Mouse (Mus musculus): ENCODE measurements at regions not wholly inside any gene's neighbourhood (a gene's known extent, or its start where the extent isn't known, plus 50 kb on each side); places are given as distances from the start of the nearest gene placed in this dataset.
"Not testable (repeated sequence)": the region's sequence is repeated elsewhere in the genome, so short reads cannot be mapped to it uniquely, and the experiment has no call there.

DNA sequence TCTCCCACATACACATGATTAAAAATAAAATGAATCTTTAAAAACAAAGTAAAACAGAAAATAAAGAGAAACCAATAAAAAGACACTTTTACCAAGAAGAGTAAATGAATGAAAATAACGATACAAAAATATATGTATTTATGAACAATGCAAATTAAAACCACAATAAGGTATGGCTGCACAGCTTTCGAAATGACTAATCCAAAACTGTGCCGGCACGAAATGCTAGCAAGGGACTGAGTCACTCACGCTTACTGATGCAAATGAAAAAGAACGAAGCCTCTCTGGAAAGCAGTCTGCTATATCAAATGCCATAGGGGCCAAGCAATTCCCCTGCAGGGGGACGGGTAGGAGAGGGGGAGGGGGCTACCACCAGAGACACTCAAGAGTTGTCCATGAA is 704.0 kb downstream of the 4930447A16Rik start:
- in situ Hi-C loops (cut with MboI, MseI): loop anchor here (10.0 kb wide), 1 partner anchor 1745 kb away; no protein-coding TSS in a partner anchor

DNA sequence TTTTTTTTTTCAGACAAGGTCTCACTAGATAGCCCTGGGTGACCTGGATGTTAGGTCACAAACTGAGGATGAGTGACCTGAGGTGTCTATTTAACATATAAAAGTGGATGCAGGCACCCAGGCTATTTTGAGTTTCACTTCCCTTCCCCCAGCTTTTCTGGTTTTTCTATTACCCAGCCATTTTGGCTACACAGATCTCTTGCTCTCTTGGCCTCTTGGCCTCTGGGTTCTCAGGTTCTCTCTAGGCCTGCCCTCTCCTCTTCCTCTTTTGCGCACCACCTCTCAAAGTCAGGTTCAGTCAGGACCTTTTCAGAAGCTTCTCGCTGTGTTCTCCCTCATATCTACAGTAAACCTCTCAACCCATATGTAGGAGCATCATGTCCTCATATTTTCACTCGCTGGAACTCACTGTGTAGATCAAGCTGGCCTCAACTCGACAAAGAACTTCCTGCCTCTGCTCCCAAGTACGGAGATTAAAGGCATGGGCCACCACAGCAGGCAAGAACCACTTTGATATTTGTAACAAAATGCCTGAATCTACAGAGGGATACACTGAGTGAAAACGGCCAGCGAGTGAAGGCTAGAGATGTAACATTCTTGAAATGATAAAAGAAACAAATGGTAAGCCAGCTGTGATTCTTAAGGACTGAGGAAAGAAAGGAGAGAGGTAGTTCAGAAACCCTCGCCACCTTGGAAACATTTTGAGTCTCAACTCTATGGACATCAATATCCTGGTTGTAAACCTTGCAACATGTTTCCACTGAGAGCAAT is 704.7 kb downstream of the 4930447A16Rik start:
- in situ Hi-C loops (cut with MboI, MseI): loop anchor here (10.0 kb wide), 1 partner anchor 1745 kb away; no protein-coding TSS in a partner anchor

DNA sequence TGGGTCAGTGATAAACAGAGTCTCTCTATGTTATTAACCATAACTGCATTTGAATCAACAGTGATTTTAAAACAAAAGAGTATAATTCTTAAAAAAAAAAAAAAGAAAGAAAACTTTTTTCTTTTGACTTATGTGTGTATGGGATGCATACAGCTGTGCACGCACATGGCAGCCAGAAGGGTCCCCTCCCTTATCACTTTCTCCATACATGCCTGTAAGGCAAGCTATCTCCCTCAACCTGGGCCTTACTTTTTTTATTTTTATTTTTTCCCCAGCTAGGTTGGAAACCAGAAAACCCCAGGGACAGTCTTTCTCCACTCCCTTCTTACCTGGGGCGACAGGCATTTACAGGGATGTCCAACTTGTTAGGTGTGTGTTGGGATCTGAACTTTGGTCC is 705.3 kb downstream of the 4930447A16Rik start:
- in situ Hi-C loops (cut with MboI, MseI): no loop called here

DNA sequence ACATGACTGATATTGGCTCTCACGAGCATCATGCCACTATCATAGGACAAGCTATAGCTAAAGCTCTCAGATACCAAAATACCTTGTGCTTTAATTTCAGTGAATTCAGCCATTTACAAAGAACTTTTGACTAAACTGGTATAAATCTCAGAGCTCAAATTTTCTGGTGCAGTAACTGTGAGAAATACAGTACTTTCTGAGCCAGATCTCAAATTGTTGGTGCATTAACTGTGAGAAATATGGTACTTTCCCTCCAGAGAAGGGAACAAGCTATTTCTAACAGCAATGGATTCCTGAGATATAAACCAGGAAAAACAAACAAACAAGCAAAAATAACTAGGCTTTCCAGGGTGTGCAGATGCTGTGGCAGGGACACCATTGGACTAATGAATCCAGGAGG is 714.3 kb downstream of the 4930447A16Rik start:
- in situ Hi-C loops (cut with MboI, MseI): no loop called here

DNA sequence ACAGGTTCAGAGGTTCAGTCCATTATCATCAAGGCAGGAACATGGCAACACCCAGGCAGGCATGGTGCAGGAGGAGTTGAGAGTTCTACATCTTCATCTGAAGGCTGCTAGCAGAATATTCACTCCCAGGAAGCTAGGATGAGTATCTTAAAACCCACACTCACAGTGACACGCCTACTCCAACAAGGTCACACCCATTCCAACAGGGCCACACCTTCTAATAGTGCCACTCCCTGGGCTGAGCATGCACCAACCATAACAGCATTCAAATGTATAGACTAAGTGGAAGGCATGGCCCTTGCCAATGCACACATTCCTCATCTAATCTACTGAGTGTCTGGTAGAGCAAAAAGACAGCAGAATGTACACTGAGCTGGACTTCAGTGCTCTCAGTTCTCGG is 718.1 kb downstream of the 4930447A16Rik start:
- in situ Hi-C loops (cut with MboI, MseI): no loop called here

DNA sequence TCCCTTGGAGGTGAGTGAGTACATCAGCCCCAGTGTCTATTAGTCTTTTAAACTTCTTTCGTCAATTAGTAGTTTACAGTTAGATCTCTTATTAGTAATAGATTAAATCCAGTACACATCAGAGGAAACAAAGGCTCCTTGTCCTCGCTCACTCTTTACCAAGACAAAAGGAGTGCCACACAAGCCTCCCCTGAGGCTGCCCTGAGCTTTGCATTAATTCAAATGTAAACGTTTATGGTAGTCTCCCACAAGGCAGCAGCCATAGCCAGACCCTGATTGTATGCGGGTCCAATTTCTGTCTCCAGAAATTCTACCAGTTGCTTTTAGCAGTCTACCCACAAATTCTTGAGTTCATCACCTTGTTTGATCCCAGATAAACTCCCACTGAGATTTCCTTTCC is 726.3 kb downstream of the 4930447A16Rik start:
- in situ Hi-C loops (cut with MboI, MseI): no loop called here

DNA sequence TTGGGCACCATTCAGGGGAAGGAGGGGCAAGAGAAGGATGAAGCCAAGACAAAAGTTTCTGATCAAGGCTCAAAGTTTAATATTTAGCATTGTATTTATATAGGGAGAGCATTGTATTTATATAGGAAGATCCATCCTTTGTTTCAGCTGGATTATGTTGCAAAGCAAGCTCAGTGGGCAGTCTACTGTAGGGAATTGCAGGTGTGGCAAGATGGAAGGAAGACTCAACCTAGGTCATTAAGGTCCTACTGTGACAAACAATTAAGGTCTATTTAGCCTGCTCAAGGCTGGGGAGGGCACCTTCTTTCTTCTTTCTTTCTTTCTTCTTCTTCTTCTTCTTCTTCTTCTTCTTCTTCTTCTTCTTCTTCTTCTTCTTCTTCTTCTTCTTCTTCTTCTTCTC is 728.5 kb downstream of the 4930447A16Rik start:
- in situ Hi-C loops (cut with MboI, MseI): not testable (repeated sequence)

DNA sequence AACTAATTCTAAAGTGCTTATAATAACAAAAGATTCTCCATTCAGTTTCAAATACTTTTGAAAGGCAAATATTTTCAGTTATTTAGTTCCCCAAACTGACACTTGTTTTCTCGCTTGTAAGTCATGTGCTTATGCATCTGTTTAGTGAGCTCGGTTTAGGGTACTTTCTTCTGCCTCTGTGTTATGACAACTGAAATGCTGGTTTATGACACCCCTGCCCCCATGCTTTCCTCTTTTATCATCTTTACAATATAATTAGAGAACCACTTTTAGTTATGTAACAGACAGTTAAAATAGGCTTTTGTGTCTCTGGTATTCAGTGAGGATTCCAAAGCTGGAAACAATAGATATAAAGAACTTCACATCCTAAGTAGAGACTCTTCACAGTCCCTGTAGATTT is 733.8 kb downstream of the 4930447A16Rik start:
- in situ Hi-C loops (cut with MboI, MseI): no loop called here

DNA sequence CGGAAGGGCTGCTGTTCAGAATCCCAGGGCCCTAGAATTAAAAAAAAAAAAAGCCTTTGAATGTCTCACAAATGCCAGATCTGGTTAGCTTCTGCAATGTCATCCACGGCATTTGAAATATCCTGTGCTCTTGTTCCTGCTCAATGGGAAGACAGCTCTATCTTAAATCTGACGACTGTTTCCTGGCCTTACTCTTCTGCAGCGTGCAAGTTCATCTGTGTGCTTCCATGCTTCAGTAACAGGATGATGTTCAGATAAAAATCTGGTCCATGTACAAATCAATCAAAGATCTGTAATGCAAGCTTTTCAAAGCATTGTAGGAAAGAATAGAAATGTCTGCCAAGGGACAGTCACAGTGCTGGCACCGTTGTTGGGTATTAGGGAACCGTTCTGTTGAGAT is 738.4 kb downstream of the 4930447A16Rik start:
- in situ Hi-C loops (cut with MboI, MseI): no loop called here

DNA sequence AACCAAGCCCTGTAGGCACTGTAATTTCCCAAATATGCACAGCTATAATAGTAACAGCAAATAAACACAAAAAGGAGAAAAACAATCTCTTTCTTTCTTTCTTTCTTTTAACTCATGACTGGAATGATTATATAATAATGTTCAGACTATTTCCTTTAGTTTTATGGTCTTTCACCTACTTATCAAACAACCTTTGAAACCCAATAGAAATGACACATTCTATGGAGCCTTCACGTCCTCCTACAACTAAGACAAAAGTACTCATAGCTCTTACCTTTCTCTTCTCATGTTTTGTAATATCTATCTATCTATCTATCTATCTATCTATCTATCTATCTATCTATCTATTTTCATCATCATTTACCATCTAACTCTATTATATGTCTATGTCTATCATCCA is 739.5 kb downstream of the 4930447A16Rik start:
- in situ Hi-C loops (cut with MboI, MseI): no loop called here

DNA sequence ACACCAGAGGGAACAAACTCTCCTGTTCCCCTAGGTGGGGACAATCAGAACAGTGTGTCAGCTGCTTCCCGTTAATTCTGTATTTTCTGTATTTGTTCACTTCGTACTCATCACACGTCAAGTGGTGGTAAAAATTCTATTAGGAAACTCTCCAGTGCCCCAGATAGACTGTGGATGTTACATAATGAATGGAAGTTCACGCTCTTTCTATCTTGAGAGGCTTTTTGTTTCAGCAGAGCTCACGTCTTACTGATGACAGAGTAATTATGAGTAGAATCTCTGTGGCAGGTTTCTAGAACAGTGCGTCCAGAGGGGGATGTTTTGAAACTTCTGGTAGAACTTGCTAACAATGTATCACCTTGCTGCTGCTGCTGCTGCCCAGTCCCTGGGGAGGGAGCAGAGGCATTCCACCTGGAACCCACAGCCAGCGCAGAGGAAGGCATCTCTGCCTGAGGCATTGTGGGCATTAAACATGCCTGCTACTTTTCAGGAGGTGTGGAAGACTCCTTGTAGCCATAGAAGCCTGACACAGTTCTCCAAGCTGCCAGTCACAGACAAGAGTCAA is 740.6 kb downstream of the 4930447A16Rik start:
- in situ Hi-C loops (cut with MboI, MseI): no loop called here

DNA sequence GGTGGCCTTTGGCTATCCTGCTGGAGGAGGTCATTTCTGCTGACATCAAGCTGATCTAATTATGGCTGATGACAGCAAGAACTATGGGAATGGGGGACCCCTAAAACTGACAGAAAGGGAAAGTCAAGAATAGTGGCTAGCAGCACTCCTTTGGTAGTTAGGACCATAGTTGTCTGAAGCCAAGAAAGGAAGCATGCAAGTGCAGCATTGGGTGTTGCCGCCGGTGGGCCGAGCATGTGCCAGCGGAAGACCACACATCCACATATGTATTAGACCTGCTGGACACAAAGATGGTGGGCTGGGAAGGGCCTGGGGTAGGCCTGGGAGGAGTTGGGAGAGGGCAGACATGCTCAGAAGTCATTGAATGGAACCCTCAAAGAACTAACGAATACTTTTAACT is 741.1 kb downstream of the 4930447A16Rik start:
- in situ Hi-C loops (cut with MboI, MseI): no loop called here

DNA sequence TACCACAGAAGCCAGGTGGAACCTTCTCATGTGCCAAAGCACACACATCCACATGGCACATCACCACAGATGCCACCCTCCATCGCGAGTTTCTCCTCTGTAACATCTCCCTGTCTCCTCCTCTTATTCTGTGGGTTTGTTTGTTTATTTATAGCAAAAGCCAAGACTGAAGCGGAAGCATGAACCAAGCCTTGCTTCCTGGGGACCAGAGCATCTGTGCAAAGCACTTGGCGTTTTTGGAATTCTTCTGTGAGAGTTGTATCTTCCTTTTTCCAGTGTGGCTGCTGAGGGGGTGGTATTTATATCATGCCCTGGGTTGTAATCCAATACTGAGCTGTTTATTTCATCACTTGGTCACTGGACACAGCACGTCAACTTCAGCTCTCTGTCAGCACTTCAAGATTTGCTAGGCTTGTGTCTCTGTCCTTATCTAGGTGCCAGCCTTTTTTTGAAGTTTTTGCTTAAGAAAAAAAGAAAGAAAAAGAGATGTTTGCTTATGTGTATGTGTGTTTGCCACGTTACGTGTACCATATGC is 742.3 kb downstream of the 4930447A16Rik start:
- in situ Hi-C loops (cut with MboI, MseI): no loop called here

DNA sequence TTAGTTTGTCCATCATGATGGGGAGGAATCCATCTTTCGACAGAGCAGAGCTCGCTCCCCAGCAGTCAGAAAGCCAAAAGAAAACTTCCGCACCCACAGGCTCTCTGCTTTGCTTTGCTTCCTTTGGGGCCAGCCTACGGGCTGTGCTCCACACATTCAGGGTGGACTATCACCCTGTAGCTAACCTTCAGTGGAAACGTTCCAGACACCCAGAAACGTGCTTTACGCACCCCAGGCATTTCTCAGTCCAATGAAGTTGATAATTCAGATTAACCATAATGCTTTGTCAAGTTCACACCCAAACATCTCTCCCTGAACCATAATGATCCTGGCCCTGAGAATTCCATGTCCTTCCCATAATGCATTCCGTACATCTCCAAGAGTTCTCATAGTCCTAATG is 743.8 kb downstream of the 4930447A16Rik start:
- in situ Hi-C loops (cut with MboI, MseI): no loop called here
